Mouse (Mus musculus) liver, adult (tissue): ENCODE data around the gene Dus3l.

Source experiments
- GATA4 ChIP-seq: IDR thresholded peaks from 2 replicates; pipeline ENCODE4 v1.6.1; 2014; ENCODE audit warnings: mild to moderate bottlenecking, low read length; ENCODE audit not compliant: insufficient replicate concordance

Gene Dus3l

GRCm38 (mm10) chr17:56763741-56764250 lies 761 bp upstream of the Dus3l start:
- TF ChIP-seq GATA4, result no peak

GRCm38 (mm10) chr17:56765431-56765830 lies 874 bp downstream of the Dus3l start:
- no peak for TF ChIP-seq GATA4

GRCm38 (mm10) chr17:56766631-56767405 lies 2.3 kb downstream of the Dus3l start:
- TF ChIP-seq GATA4, result no peak

- TF ChIP-seq GATA4, result no peak
These were observed 3.1 kb downstream of the Dus3l start for GRCm38 (mm10) chr17:56767531-56768135.

- TF ChIP-seq GATA4, result no peak
These were observed 4.4 kb downstream of the Dus3l start for GRCm38 (mm10) chr17:56768941-56769340.

- no peak for TF ChIP-seq GATA4
These were observed 5.4 kb downstream of the Dus3l start, which contains the start of gene Prr22 for GRCm38 (mm10) chr17:56769950-56770349. TSS of gene Prr22 (plus strand) at chr17:56770250.

- TF ChIP-seq GATA4, result no peak
These were observed 13.0 kb downstream of the Dus3l start for GRCm38 (mm10) chr17:56777568-56777967.

GRCm38 (mm10) chr17:56778779-56779362 lies 14.3 kb downstream of the Dus3l start:
- no peak for TF ChIP-seq GATA4

- TF ChIP-seq GATA4, result no peak
These were observed 15.9 kb downstream of the Dus3l start for GRCm38 (mm10) chr17:56780291-56780978.

- TF ChIP-seq GATA4, result no peak
These were observed 24.3 kb downstream of the Dus3l start for GRCm38 (mm10) chr17:56788886-56789285.

- TF ChIP-seq GATA4, result no peak
These were observed 24.7 kb downstream of the Dus3l start for GRCm38 (mm10) chr17:56789286-56789685.

- no peak for TF ChIP-seq GATA4
These were observed 28.0 kb downstream of the Dus3l start for GRCm38 (mm10) chr17:56792588-56792987.

GRCm38 (mm10) chr17:56793614-56794319 lies 29.2 kb downstream of the Dus3l start:
- no peak for TF ChIP-seq GATA4

- no peak for TF ChIP-seq GATA4
These were observed 34.7 kb downstream of the Dus3l start for GRCm38 (mm10) chr17:56799276-56799675.

- TF ChIP-seq GATA4, result no peak
These were observed 37.5 kb downstream of the Dus3l start for GRCm38 (mm10) chr17:56802065-56802464.
